Mouse (Mus musculus): ENCODE results near the gene Olfr181. TPM values are rescaled to one million over a fixed set of nuclear protein-coding genes. Genes with fewer than 3 reads are reported as not detected.

The Olfr181 gene
- polyA plus RNA-seq (2015; fragmentation: Nextera tagmentation; extraction: Ambion mirVana): not detected in 2 replicates

GRCm38 (mm10) chr16:58928655-58929054 is at the start of gene Olfr181:
Gene Olfr181 (minus strand): TSS chr16:58928755.
- Histone ChIP-seq H3K27me3 (ENCODE audit: control insufficient read depth, insufficient read depth, low read length) (no peaks in the 10 kb centered on the region), H3K4me3 (ENCODE audit: low read length) (no peak within 1 kb of the TSS), H3K27ac (ENCODE audit: low read length) (no peak within 1 kb of the TSS), H3K4me2 (ENCODE audit: low read depth, low read length) (no peak within 1 kb of the TSS), H3K9me3 (replicated peaks; ENCODE audit: control insufficient read depth, low read length) (no peaks in the 10 kb centered on the region), H3K4me1 (ENCODE audit: control insufficient read depth, insufficient read depth, low read length) (no peaks in the 10 kb centered on the region), H3K36me3 (ENCODE audit: control insufficient read depth, insufficient read depth) (no peaks in the 10 kb centered on the region), H3K9ac (ENCODE audit: low read length) (no peak within 1 kb of the TSS)
- no peak for ATAC-seq (replicated peaks; ENCODE audit: extremely low read depth, insufficient read depth, low FRiP score)
- 44% methylated on average over 1 of the region's 1 CpGs for WGBS

- 80% methylated on average over 4 of the region's 4 CpGs for WGBS
- no peak within 1 kb of the TSS for H3K4me2 ChIP-seq (ENCODE audit: low read depth, low read length)
- no peak within 1 kb of the TSS for H3K27ac ChIP-seq (ENCODE audit: low read length)
- H3K9me3 ChIP-seq (replicated peaks; ENCODE audit: control insufficient read depth, low read length): no peaks in the 10 kb centered on the region
- H3K4me1 ChIP-seq (ENCODE audit: control insufficient read depth, insufficient read depth, low read length): no peaks in the 10 kb centered on the region
- H3K9ac ChIP-seq (ENCODE audit: low read length): no peak within 1 kb of the TSS
- no peaks in the 10 kb centered on the region for H3K27me3 ChIP-seq (ENCODE audit: control insufficient read depth, insufficient read depth, low read length)
- no peaks in the 10 kb centered on the region for H3K36me3 ChIP-seq (ENCODE audit: control insufficient read depth, insufficient read depth)
- ATAC-seq (replicated peaks; ENCODE audit: extremely low read depth, insufficient read depth, low FRiP score): no peak
- H3K4me3 ChIP-seq (ENCODE audit: low read length): no peak within 1 kb of the TSS
Measured at GRCm38 (mm10) chr16:58929292-58929691, 737 bp upstream of the Olfr181 start, which contains the start of gene Olfr180. Gene Olfr180 (minus strand): TSS chr16:58929392.

- Histone ChIP-seq H3K27ac (ENCODE audit: low read length) (no peak within 1 kb of the TSS), H3K9ac (ENCODE audit: low read length) (no peak within 1 kb of the TSS), H3K4me1 (ENCODE audit: control insufficient read depth, insufficient read depth, low read length) (no peaks in the 10 kb centered on the region), H3K4me3 (ENCODE audit: low read length) (no peak within 1 kb of the TSS), H3K9me3 (replicated peaks; ENCODE audit: control insufficient read depth, low read length) (0 out of 2 replicates have a peak, but pooled peaks cover 3% of the 10 kb centered on the region), H3K27me3 (ENCODE audit: control insufficient read depth, insufficient read depth, low read length) (no peaks in the 10 kb centered on the region), H3K36me3 (ENCODE audit: control insufficient read depth, insufficient read depth) (no peaks in the 10 kb centered on the region), H3K4me2 (ENCODE audit: low read depth, low read length) (no peak within 1 kb of the TSS)
- ATAC-seq (replicated peaks; ENCODE audit: extremely low read depth, insufficient read depth, low FRiP score): no peak
- 77% methylated on average over 3 of the region's 3 CpGs for WGBS
Measured at GRCm38 (mm10) chr16:58891963-58892362, 36.6 kb downstream of the Olfr181 start, which contains the start of gene Olfr178. Gene Olfr178 (minus strand): TSS chr16:58892063.

GRCm38 (mm10) chr16:58884416-58884815 is 44.1 kb downstream of the Olfr181 start:
- Histone ChIP-seq H3K4me2 (ENCODE audit: low read depth, low read length) (no peak overlapping the region), H3K9me3 (replicated peaks; ENCODE audit: control insufficient read depth, low read length) (no peaks in the 10 kb centered on the region), H3K36me3 (ENCODE audit: control insufficient read depth, insufficient read depth) (no peaks in the 10 kb centered on the region), H3K27ac (ENCODE audit: low read length) (no peak overlapping the region), H3K4me1 (ENCODE audit: control insufficient read depth, insufficient read depth, low read length) (no peaks in the 10 kb centered on the region), H3K27me3 (ENCODE audit: control insufficient read depth, insufficient read depth, low read length) (no peaks in the 10 kb centered on the region), H3K9ac (ENCODE audit: low read length) (no peak overlapping the region), H3K4me3 (ENCODE audit: low read length) (no peak overlapping the region)
- WGBS: 82% methylated on average over 2 of the region's 2 CpGs
- no peak for ATAC-seq (replicated peaks; ENCODE audit: extremely low read depth, insufficient read depth, low FRiP score)

Other genes starting within 250 kb of the Olfr181 start
- 0.24 and 1.00 TPM in 2 replicates for gene Gpr15, start 209.7 kb downstream of the Olfr181 start, polyA plus RNA-seq (2015; fragmentation: Nextera tagmentation; extraction: Ambion mirVana)
- gene Cldnd1, start 200.8 kb downstream of the Olfr181 start, polyA plus RNA-seq (2015; fragmentation: Nextera tagmentation; extraction: Ambion mirVana): 101 and 112 TPM in 2 replicates
- not detected in 2 replicates for gene Olfr172, start 165.6 kb downstream of the Olfr181 start, polyA plus RNA-seq (2015; fragmentation: Nextera tagmentation; extraction: Ambion mirVana)
- gene Olfr173, start 128.5 kb downstream of the Olfr181 start, polyA plus RNA-seq (2015; fragmentation: Nextera tagmentation; extraction: Ambion mirVana): not detected in 2 replicates
- gene Olfr175-ps1, start 102.0 kb downstream of the Olfr181 start, polyA plus RNA-seq (2015; fragmentation: Nextera tagmentation; extraction: Ambion mirVana): not detected in 2 replicates
- gene Olfr177, start 54.0 kb downstream of the Olfr181 start, polyA plus RNA-seq (2015; fragmentation: Nextera tagmentation; extraction: Ambion mirVana): not detected in 2 replicates
- not detected in 2 replicates for gene Olfr178, start 36.7 kb downstream of the Olfr181 start, polyA plus RNA-seq (2015; fragmentation: Nextera tagmentation; extraction: Ambion mirVana)
- gene Olfr180, start 637 bp upstream of the Olfr181 start, polyA plus RNA-seq (2015; fragmentation: Nextera tagmentation; extraction: Ambion mirVana): not detected in 2 replicates
- gene Olfr183, start 66.6 kb upstream of the Olfr181 start, polyA plus RNA-seq (2015; fragmentation: Nextera tagmentation; extraction: Ambion mirVana): not detected in 2 replicates
- not detected in 2 replicates for gene Olfr186, start 101.5 kb upstream of the Olfr181 start, polyA plus RNA-seq (2015; fragmentation: Nextera tagmentation; extraction: Ambion mirVana)
- not detected in 2 replicates for gene Olfr187, start 111.0 kb upstream of the Olfr181 start, polyA plus RNA-seq (2015; fragmentation: Nextera tagmentation; extraction: Ambion mirVana)
- not detected in 2 replicates for gene Olfr190, start 149.2 kb upstream of the Olfr181 start, polyA plus RNA-seq (2015; fragmentation: Nextera tagmentation; extraction: Ambion mirVana)
- not detected in 2 replicates for gene Olfr191, start 161.1 kb upstream of the Olfr181 start, polyA plus RNA-seq (2015; fragmentation: Nextera tagmentation; extraction: Ambion mirVana)
- gene Olfr193, start 183.1 kb upstream of the Olfr181 start, polyA plus RNA-seq (2015; fragmentation: Nextera tagmentation; extraction: Ambion mirVana): not detected in 2 replicates
- not detected in 2 replicates for gene Olfr194, start 192.3 kb upstream of the Olfr181 start, polyA plus RNA-seq (2015; fragmentation: Nextera tagmentation; extraction: Ambion mirVana)
- gene Olfr195, start 218.3 kb upstream of the Olfr181 start, polyA plus RNA-seq (2015; fragmentation: Nextera tagmentation; extraction: Ambion mirVana): not detected in 2 replicates
- gene Olfr196, start 241.7 kb upstream of the Olfr181 start, polyA plus RNA-seq (2015; fragmentation: Nextera tagmentation; extraction: Ambion mirVana): not detected in 2 replicates